Mouse (Mus musculus) heart, postnatal 0 days (tissue): ENCODE measurements at regions not wholly inside any gene's neighbourhood (a gene's known extent, or its start where the extent isn't known, plus 50 kb on each side); places are given as distances from the start of the nearest gene placed in this dataset.
A peak's percentile ranks its signal among the peaks of the same experiment; 100 is the strongest.

Source experiments
- ATAC-seq: fragments of 200-750 bp; cut with Nextera tagmentation; 2 replicates; pipeline ENCODE4 v1.8.0; 2017; ENCODE audit warnings: low read depth, moderate number of reproducible peaks, moderate library complexity; ENCODE audit not compliant: insufficient read depth
- DNase-seq: peaks from one replicate; pipeline ENCODE4 v3.0.0-alpha.2; 2016; ENCODE audit warnings: low spot score
- H3K27ac ChIP-seq: fragments of 300-500 bp; sonication (generic); 2 replicates; pipeline ENCODE4 v1.5.1; 2014; ENCODE audit warnings: low read depth, mild to moderate bottlenecking
- H3K27me3 ChIP-seq: fragments of 300-500 bp; sonication (generic); 2 replicates; pipeline ENCODE4 v1.6.1; 2014; ENCODE audit warnings: low read length, mixed read lengths; ENCODE audit not compliant: control insufficient read depth, insufficient read depth
- H3K36me3 ChIP-seq: fragments of 300-500 bp; sonication (generic); replicated peaks from 2 replicates; pipeline ENCODE4 v1.6.1; 2014; ENCODE audit warnings: low read length, mixed read lengths; ENCODE audit not compliant: control insufficient read depth, insufficient read depth
- H3K4me1 ChIP-seq: fragments of 300-500 bp; sonication (generic); 2 replicates; pipeline ENCODE4 v1.6.1; 2014; ENCODE audit warnings: antibody characterized with exemption; ENCODE audit not compliant: control insufficient read depth, insufficient read depth
- H3K4me2 ChIP-seq: fragments of 300-500 bp; sonication (generic); 2 replicates; pipeline ENCODE4 v1.6.1; 2014; ENCODE audit warnings: low read depth, mild to moderate bottlenecking, low read length, moderate library complexity
- H3K4me3 ChIP-seq: fragments of 300-500 bp; sonication (generic); 2 replicates; pipeline ENCODE4 v1.5.1; 2014; ENCODE audit warnings: low read depth, low read length
- H3K9ac ChIP-seq: fragments of 300-500 bp; sonication (generic); replicated peaks from 2 replicates; pipeline ENCODE4 v1.6.1; 2014; ENCODE audit warnings: low read depth, low read length, mixed read lengths
- H3K9me3 ChIP-seq: fragments of 300-500 bp; sonication (generic); replicated peaks from 2 replicates; pipeline ENCODE4 v1.6.1; 2016; ENCODE audit warnings: low read length; ENCODE audit not compliant: control insufficient read depth
- CTCF ChIP-seq: IDR thresholded peaks from 2 replicates; pipeline ENCODE4 v1.5.1; 2016; ENCODE audit warnings: antibody characterized with exemption, control low read depth, low read depth
- EP300 ChIP-seq: IDR thresholded peaks from 2 replicates; pipeline ENCODE4 v1.6.1; 2016; ENCODE audit warnings: antibody characterized with exemption, low read depth
- WGBS: fragments of 180-500 bp; shearing (Covaris S2); extraction: QIAGEN DNeasy Blood & Tissue Kit; methylation state at CpG from one replicate; pipeline ENCODE4 v1.1.7; 2014; 5-methylcytosine and 5-hydroxymethylcytosine counted together

DNA sequence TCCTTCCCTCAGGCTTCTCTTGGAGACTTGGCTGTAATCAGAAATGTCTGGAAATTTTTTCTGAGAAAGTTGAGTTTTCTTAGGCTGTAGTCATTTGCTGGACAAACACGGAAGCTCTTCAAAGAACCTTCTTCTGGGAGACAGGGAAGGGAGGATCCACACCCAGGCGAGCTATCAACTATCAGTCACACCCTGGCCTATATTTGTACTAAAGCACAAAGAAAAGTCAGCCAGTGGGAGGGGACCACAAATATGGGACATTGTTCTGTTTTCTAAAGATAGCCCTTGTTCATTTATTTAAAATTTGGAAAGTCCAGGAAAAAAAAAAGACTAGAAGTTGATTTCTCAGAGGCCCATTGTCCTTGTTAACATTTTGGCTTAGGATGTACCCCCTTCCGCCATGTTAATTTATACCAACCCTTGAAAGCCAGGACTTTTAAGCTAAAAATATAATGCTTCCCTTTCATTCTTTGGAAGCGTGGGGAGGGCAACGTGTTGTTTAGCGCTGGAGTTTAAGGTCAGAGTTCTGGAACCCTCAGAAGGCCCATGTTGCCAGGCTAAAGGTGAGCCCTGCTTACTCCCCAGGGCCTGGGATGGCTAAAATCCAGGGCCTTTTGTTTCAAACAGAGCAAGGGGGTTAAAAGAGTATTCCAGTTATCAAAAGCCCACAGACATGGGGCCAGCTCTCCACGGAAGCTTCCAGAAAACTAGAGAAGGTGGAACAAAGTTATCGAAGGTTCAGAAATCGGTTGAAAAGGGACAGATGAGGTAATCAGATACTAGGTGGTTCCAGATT lies 99.0 kb upstream of the Max start:
- no peak for ATAC-seq
- H3K27me3 ChIP-seq: 0 out of 2 replicates have a peak, but pooled peaks cover 3% of the 10 kb centered on the region

GRCm38 (mm10) chr12:77060060-77060695 lies 98.2 kb upstream of the Max start:
- H3K27ac ChIP-seq: peak overlapping the region; percentile 31
- DNase-seq (peak; percentile 28), ATAC-seq (peak; percentile 47)
- H3K4me3 ChIP-seq: peak overlapping the region; percentile 41
- TF ChIP-seq EP300 (no peak), CTCF (no peak)
- no peaks in the 10 kb centered on the region for H3K27me3 ChIP-seq
- peak overlapping the region; percentile 68 for H3K4me2 ChIP-seq
- 12% methylated on average over 16 of the region's 16 CpGs for WGBS
- peaks cover 14% of the 10 kb centered on the region for H3K4me1 ChIP-seq
- no peaks in the 10 kb centered on the region for H3K36me3 ChIP-seq
- H3K9me3 ChIP-seq: 0 out of 2 replicates have a peak, but pooled peaks cover 3% of the 10 kb centered on the region
- peak overlapping the region; percentile 44 for H3K9ac ChIP-seq

More for the DNA sequence above, 99.0 kb upstream of the Max start:
- H3K4me2 ChIP-seq: peak overlapping the region; percentile 68
- H3K4me1 ChIP-seq: peaks cover 14% of the 10 kb centered on the region
- 0 out of 2 replicates have a peak, but pooled peaks cover 3% of the 10 kb centered on the region for H3K9me3 ChIP-seq
- DNase-seq: no peak
- peak overlapping the region; percentile 44; the same call in 1 of the 2 replicates for H3K9ac ChIP-seq
- H3K36me3 ChIP-seq: no peaks in the 10 kb centered on the region
- H3K27ac ChIP-seq: peak overlapping the region; percentile 30; the same call in 1 of the 2 replicates
- H3K4me3 ChIP-seq: peak overlapping the region; percentile 41
- TF ChIP-seq EP300: no peak
- WGBS: 68% methylated on average over 9 of the region's 9 CpGs

GRCm38 (mm10) chr12:77059679-77060059 lies 97.7 kb upstream of the Max start:
- 0 out of 2 replicates have a peak overlapping the region, but pooled peaks have one; percentile 44 for H3K9ac ChIP-seq
- peak overlapping the region; percentile 68 for H3K4me2 ChIP-seq
- H3K27me3 ChIP-seq: no peaks in the 10 kb centered on the region; the same call in 1 of the 2 replicates
- ATAC-seq (no peak), DNase-seq (no peak)
- H3K9me3 ChIP-seq: 0 out of 2 replicates have a peak, but pooled peaks cover 3% of the 10 kb centered on the region
- H3K36me3 ChIP-seq: no peaks in the 10 kb centered on the region
- TF ChIP-seq EP300 (no peak), CTCF (no peak)
- WGBS: 72% methylated on average over 4 of the region's 4 CpGs
- H3K27ac ChIP-seq: no peak overlapping the region
- peak overlapping the region; percentile 41; the same call in 1 of the 2 replicates for H3K4me3 ChIP-seq
- peaks cover 14% of the 10 kb centered on the region for H3K4me1 ChIP-seq

DNA sequence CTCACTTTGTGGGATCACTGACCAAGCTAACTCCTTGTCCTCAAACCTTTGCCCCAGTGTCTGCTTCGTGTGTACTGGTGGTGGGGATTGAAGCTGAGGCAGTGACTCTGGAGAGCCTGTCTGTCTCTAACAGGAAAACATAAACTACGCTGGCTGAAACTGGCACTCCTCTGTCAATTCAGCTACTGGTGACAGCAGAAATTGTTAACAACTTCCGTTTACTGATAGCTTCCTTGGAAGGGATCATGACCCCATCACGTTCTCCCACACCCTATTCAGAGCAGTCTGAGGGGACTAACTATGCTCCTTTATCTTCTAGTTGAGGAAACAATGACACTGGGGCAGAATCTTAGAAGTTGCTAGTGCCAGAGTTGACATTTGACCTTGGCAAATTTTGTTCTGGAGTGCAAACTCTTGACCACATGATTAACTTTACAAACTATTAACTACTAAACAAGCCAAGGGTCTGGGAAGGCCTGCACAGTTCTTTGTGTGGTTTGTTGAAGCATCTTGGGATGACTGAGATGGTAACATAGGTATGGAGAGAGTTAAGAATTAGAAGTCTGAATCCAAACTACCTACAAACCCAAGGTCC lies 96.7 kb upstream of the Max start:
- no peak overlapping the region for H3K4me2 ChIP-seq
- H3K4me3 ChIP-seq: no peak overlapping the region
- 10% methylated on average over 4 of the region's 4 CpGs for WGBS
- DNase-seq: no peak
- H3K27ac ChIP-seq: no peak overlapping the region
- H3K9me3 ChIP-seq: 0 out of 2 replicates have a peak, but pooled peaks cover under 1% of the 10 kb centered on the region
- TF ChIP-seq CTCF (no peak), EP300 (no peak)
- no peak overlapping the region for H3K9ac ChIP-seq
- H3K27me3 ChIP-seq: no peaks in the 10 kb centered on the region; the same call in 1 of the 2 replicates
- ATAC-seq: no peak
- H3K36me3 ChIP-seq: no peaks in the 10 kb centered on the region
- H3K4me1 ChIP-seq: peaks cover 14% of the 10 kb centered on the region

GRCm38 (mm10) chr12:77056748-77057370 lies 94.9 kb upstream of the Max start:
- 47% methylated on average over 5 of the region's 5 CpGs for WGBS
- no peak for TF ChIP-seq CTCF
- TF ChIP-seq EP300: no peak
- no peak for DNase-seq
- Histone ChIP-seq H3K36me3 (no peaks in the 10 kb centered on the region), H3K4me1 (peaks cover 14% of the 10 kb centered on the region), H3K27ac (no peak overlapping the region), H3K9me3 (no peaks in the 10 kb centered on the region), H3K27me3 (no peaks in the 10 kb centered on the region; the same call in 1 of the 2 replicates), H3K9ac (no peak overlapping the region), H3K4me2 (no peak overlapping the region), H3K4me3 (no peak overlapping the region)
- no peak for ATAC-seq
